ENCODE assay signal across 23 mouse cellular contexts in the genomic region with DNA sequence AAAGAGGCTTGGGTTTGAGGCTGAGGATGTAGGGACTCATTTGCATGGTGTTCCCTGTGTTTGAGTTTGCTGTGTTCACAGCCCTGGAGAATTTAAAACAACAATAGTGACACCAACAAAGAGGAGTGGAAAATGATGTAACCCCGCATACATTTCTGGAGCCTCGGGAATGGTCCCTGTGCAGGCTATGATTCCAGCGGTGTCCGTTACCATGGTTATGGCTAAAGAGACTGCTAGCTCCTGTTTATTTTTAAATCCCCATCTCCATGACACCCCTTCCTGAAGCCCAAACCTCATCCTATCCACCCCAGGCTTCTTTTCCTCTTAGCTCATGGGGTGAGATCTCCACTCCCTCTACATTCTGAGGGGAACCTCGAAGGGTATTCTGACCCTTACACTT. TPM values are rescaled to one million over a fixed set of nuclear protein-coding genes. Genes with fewer than 3 reads are reported as not detected.
DNase-seq lines count a peak whose midpoint lies in the region; ATAC-seq and TF ChIP-seq lines count a peak whose summit lies in the region.
"Had no signal": no experiment of that assay in that cellular context is flagged by ENCODE, and none has a peak within 500 bp of the region (broad histone marks: within the 10 kb centered on the region; RNA-seq: fewer than 3 reads in every experiment).

No protein-coding gene starts in this region.

- WGBS in hindbrain, embryonic 10.5 days = 72% methylated on average over 5 of the region's 5 CpGs
- WGBS in hindbrain, embryonic 14.5 days = 54% methylated on average over 5 of the region's 5 CpGs

- H3K9ac ChIP-seq in hindbrain, embryonic 14.5 days = no peak overlapping the region
- H3K9ac ChIP-seq: kidney, embryonic 15.5 days; liver, embryonic 13.5 days; lung, embryonic 15.5 days had no signal

- TF ChIP-seq CTCF in left cerebral cortex, adult 2 months (IDR thresholded peaks at IDR 0.05) = no peak

- no peak for ATAC-seq in hindbrain, embryonic 14.5 days (ENCODE audit: low FRiP score)
- ATAC-seq: inflammation-experienced regulatory T-cells, adult 6 months; Patski had no signal

- H3K4me1 ChIP-seq in hindbrain, embryonic 10.5 days (replicated peaks) = peaks cover 28% of the 10 kb centered on the region
- H3K4me1 ChIP-seq in hindbrain, embryonic 14.5 days (replicated peaks; ENCODE audit: control insufficient read depth, insufficient read depth, low read length) = 0 out of 2 replicates have a peak, but pooled peaks cover 8% of the 10 kb centered on the region
- H3K4me1 ChIP-seq: kidney, embryonic 15.5 days; liver, embryonic 13.5 days had no signal

- no peaks in the 10 kb centered on the region for H3K36me3 ChIP-seq in hindbrain, embryonic 10.5 days
- H3K36me3 ChIP-seq in hindbrain, embryonic 14.5 days (replicated peaks; ENCODE audit: control insufficient read depth, insufficient read depth) = no peaks in the 10 kb centered on the region
- H3K36me3 ChIP-seq: kidney, embryonic 15.5 days; liver, embryonic 13.5 days; lung, embryonic 15.5 days had no signal

- H3K27me3 ChIP-seq in hindbrain, embryonic 10.5 days (ENCODE audit: insufficient read depth, poor library complexity, severe bottlenecking) = peaks cover 3% of the 10 kb centered on the region; the same call in 1 of the 2 replicates
- H3K27me3 ChIP-seq in hindbrain, embryonic 14.5 days (ENCODE audit: control insufficient read depth, insufficient read depth, low read length) = no peaks in the 10 kb centered on the region
- H3K27me3 ChIP-seq: kidney, embryonic 15.5 days; liver, embryonic 13.5 days; lung, embryonic 15.5 days had no signal

- no peak overlapping the region for H3K4me3 ChIP-seq in hindbrain, embryonic 10.5 days
- H3K4me3 ChIP-seq in hindbrain, embryonic 14.5 days (replicated peaks; ENCODE audit: low read length) = no peak overlapping the region
- no peak overlapping the region for H3K4me3 ChIP-seq in left cerebral cortex, adult 2 months
- H3K4me3 ChIP-seq: erythroblast, embryonic 14.5 days; kidney, embryonic 15.5 days; liver, embryonic 13.5 days; lung, embryonic 15.5 days had no signal

- 0 out of 2 replicates have a peak overlapping the region, but pooled peaks have one; percentile 36 for H3K27ac ChIP-seq in hindbrain, embryonic 10.5 days
- no peak overlapping the region for H3K27ac ChIP-seq in hindbrain, embryonic 14.5 days
- peak overlapping the region; percentile 63 for H3K27ac ChIP-seq in left cerebral cortex, adult 2 months
- H3K27ac ChIP-seq: kidney, embryonic 15.5 days; liver, embryonic 13.5 days; lung, embryonic 15.5 days; macrophage had no signal

- no peak for DNase-seq in hindbrain, embryonic 10.5 days (ENCODE audit: low spot score)
- DNase-seq in hindbrain, embryonic 14.5 days (ENCODE audit: low spot score) = no peak
- DNase-seq in left cerebral cortex, adult 2 months (ENCODE audit: extremely low spot score in 1 of 2, low spot score in 2 of 2) = no peak
- no peak for DNase-seq in left cerebral cortex, adult 18-20 months (ENCODE audit: low spot score in 2 of 2)
- peak; percentile 18 for DNase-seq in right cerebral cortex, postnatal 25 days
- no peak for DNase-seq in right cerebral cortex, postnatal 36 days (ENCODE audit: low spot score in 2 of 2)
- no peak for DNase-seq in gastrocnemius, postnatal 4 days (ENCODE audit: low spot score in 2 of 2)
- DNase-seq: cerebellum, postnatal 14 days; gastrocnemius, postnatal 25 days; liver, embryonic 13.5 days; right cerebral cortex, postnatal 4 days; thymus, postnatal 36 days had no signal

- no peak overlapping the region for H3K4me2 ChIP-seq in hindbrain, embryonic 14.5 days (replicated peaks)
- H3K4me2 ChIP-seq: kidney, embryonic 15.5 days; liver, embryonic 13.5 days; lung, embryonic 15.5 days had no signal

- H3K9me3 ChIP-seq in hindbrain, embryonic 10.5 days = no peaks in the 10 kb centered on the region
- no peaks in the 10 kb centered on the region for H3K9me3 ChIP-seq in hindbrain, embryonic 14.5 days (ENCODE audit: control insufficient read depth, low read length)
- H3K9me3 ChIP-seq: kidney, embryonic 15.5 days; liver, embryonic 13.5 days; lung, embryonic 15.5 days had no signal

- intact Hi-C loops in left cerebral cortex, adult 2 months (cut with DNase I) = no loop called here

RNA-seq across cellular contexts. Expression of gene Gm4791, which starts 32.5 kb away (rescaled TPM):
- polyA plus RNA-seq in hindbrain, embryonic 10.5 days (2016; fragmentation: Nextera tagmentation; extraction: Ambion mirVana) = 0.21 TPM in 1 of 2 replicates, not detected in the other
- polyA plus RNA-seq in hindbrain, embryonic 14.5 days (2014; fragmentation: Nextera tagmentation; extraction: Ambion mirVana) = not detected in 2 replicates
- not detected for total RNA-seq in left cerebral cortex, adult 2 months (2021)
- total RNA-seq in left cerebral cortex, adult 18-20 months (2021) = not detected
- not detected for total RNA-seq in gastrocnemius, postnatal 4 days (2021)
- total RNA-seq: adrenal gland, postnatal 4 days; gastrocnemius, postnatal 25 days had no signal
- polyA plus RNA-seq: erythroblast, embryonic 14.5 days; heart, postnatal 0 days; inflammation-experienced regulatory T-cells, adult 6 months; kidney, embryonic 15.5 days; large intestine, adult 2 months; limb, embryonic 11.5 days; liver, embryonic 13.5 days; lung, embryonic 15.5 days; macrophage; neural tube, embryonic 11.5 days; Patski had no signal
